Mouse (Mus musculus) large intestine, adult 2 months (tissue): ENCODE data around the gene Rxfp2. TPM values are rescaled to one million over a fixed set of nuclear protein-coding genes. Genes with fewer than 3 reads are reported as not detected.

Experiments used
- polyA plus RNA-seq: library from polyadenylated mRNA; depleted of rRNA; stranded (reverse); fragments of >200 nt; gene quantifications from 2 replicates; pipeline ENCODE4 v1.2.3, GENCODE M21; 2012; rRNA removed

The Rxfp2 gene
- polyA plus RNA-seq, 1 experiment: not detected

Other genes with a start within 250 kb of the Rxfp2 start
- gene Fry, start 100.0 kb downstream of the Rxfp2 start, polyA plus RNA-seq: 8.8 and 10.8 TPM in 2 replicates